Mouse (Mus musculus): Measurements from ENCODE around the gene Aldh1a1. TPM values are rescaled to one million over a fixed set of nuclear protein-coding genes. Genes with fewer than 3 reads are reported as not detected.

The Aldh1a1 gene
- polyA plus RNA-seq, 1 experiment, result 4.7 TPM

DNA sequence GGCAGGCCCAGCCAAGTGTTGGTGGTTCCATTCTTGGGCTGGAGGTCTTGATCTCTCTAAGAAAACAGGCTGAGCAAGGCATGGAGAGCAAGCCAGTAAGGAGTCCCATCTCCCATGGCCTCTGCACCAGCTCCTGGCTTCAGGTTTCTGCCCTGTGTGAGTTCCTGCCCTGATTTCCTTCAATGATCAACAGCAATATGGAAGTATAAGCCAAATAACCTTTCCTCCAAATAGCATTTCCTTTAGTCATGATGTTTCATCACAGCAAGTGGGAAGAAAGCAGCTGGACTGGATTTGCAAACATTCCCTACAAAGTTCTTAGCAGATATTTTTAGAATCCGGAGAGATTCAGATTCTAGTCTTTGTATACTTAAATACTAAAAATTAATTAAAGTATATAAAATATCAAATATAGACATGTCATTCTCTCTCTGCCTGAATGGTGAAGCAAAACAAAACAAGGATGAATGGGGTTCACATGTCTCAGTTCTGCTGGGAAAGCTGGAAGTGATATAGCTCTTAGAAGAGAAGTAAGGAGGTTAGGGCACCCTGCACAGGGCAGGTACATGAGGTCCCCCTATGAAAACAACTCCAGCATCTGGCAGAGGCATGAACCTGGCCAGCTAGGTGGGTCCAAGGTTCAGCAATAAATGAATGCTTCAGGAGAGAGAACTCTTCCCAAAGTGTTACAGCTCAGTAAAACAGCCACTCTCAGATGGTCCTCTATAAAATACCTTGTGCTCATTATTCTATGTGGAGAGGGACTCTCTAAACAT lies 37.6 kb downstream of the Aldh1a1 start:
- TF ChIP-seq CTCF (conservative IDR thresholded peaks at IDR 0.05; ENCODE audit: insufficient read depth, insufficient read length, low read depth, low read length) (no peak), POLR2A (IDR thresholded peaks at IDR 0.05; ENCODE audit: low read depth, low read length) (no peak)
- Histone ChIP-seq H3K4me1 (ENCODE audit: control insufficient read depth, insufficient read depth, low read length) (peaks cover 6% of the 10 kb centered on the region; the same call in 1 of the 2 replicates), H3K27ac (ENCODE audit: insufficient read depth, low read depth, low read length) (peak overlapping the region; percentile 90), H3K27me3 (replicated peaks; ENCODE audit: control insufficient read depth, insufficient read depth, low read length) (no peaks in the 10 kb centered on the region), H3K36me3 (ENCODE audit: control insufficient read depth, insufficient read depth, low read length) (no peaks in the 10 kb centered on the region), H3K4me3 (ENCODE audit: insufficient read depth, low read depth, low read length) (no peak overlapping the region)
- peak; percentile 83 for DNase-seq
- WGBS, result 44% methylated on average over 1 of the region's 1 CpGs

DNA sequence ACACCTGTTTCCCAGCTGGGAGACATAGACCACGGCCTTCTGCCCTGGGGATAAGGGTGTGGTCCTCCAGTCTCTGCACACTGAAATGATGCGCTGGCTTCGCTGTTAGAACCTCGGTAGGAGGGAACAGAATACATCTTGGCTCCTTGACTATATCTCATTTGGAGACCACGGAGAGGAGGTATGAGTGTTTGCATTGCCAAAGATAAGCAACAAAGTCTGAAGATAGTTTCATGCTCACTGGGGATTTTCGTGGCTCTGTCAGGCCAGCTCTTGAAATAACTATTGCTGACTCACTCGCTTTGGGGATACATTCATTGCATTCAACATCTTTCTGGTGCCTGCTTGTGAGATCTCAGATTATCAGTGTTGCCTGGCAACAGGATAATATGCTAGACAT lies 44.0 kb downstream of the Aldh1a1 start:
- no peaks in the 10 kb centered on the region for H3K36me3 ChIP-seq (ENCODE audit: control insufficient read depth, insufficient read depth, low read length)
- 79% methylated on average over 7 of the region's 7 CpGs for WGBS
- no peaks in the 10 kb centered on the region for H3K27me3 ChIP-seq (replicated peaks; ENCODE audit: control insufficient read depth, insufficient read depth, low read length)
- TF ChIP-seq POLR2A (IDR thresholded peaks at IDR 0.05; ENCODE audit: low read depth, low read length), result no peak
- no peak for TF ChIP-seq CTCF (conservative IDR thresholded peaks at IDR 0.05; ENCODE audit: insufficient read depth, insufficient read length, low read depth, low read length)
- DNase-seq, result no peak
- no peak overlapping the region for H3K27ac ChIP-seq (ENCODE audit: insufficient read depth, low read depth, low read length)
- H3K4me3 ChIP-seq (ENCODE audit: insufficient read depth, low read depth, low read length), result no peak overlapping the region
- no peaks in the 10 kb centered on the region for H3K4me1 ChIP-seq (ENCODE audit: control insufficient read depth, insufficient read depth, low read length)

DNA sequence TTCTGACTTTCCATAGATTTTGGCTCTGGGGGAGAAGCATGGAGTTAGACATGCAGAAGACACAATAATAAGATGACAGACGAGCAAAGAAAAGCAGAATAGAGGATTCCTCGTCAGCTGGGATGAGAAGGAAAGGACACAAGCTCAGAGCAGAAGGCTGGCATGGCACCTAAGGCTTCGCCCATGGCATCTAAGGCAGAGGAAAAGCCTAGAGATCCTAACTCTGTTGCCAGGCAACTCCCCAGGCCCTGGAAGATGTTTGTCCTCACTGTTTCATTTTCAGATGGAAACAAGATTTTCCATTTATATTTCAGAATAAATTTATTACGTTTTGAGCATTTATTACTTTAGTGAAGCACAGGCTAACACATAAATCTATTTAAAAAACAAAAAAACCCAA lies 48.5 kb downstream of the Aldh1a1 start:
- Histone ChIP-seq H3K4me3 (ENCODE audit: insufficient read depth, low read depth, low read length) (no peak overlapping the region), H3K4me1 (ENCODE audit: control insufficient read depth, insufficient read depth, low read length) (no peaks in the 10 kb centered on the region), H3K27ac (ENCODE audit: insufficient read depth, low read depth, low read length) (no peak overlapping the region), H3K36me3 (ENCODE audit: control insufficient read depth, insufficient read depth, low read length) (no peaks in the 10 kb centered on the region), H3K27me3 (replicated peaks; ENCODE audit: control insufficient read depth, insufficient read depth, low read length) (no peaks in the 10 kb centered on the region)
- no peak for DNase-seq
- 61% methylated on average over 4 of the region's 4 CpGs for WGBS
- no peak for TF ChIP-seq CTCF (conservative IDR thresholded peaks at IDR 0.05; ENCODE audit: insufficient read depth, insufficient read length, low read depth, low read length)
- no peak for TF ChIP-seq POLR2A (IDR thresholded peaks at IDR 0.05; ENCODE audit: low read depth, low read length)

DNA sequence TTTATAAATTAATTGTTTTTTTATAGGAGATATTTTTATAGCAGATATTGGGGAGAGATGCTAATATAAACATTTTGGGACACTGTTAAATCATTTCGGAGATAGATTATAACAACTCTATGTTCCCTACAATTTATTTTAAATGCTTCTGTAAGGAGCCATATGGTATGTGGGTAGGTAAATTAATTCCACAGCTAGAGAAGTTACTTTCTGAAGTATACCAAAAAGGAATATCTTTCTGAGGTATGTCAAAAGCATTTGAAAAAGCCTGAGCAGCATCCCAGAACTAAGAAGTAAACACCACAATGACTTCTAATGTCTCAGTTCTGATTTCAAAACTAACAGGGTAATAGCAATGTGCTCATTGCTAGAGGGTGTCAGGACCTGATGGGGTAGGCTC lies 49.4 kb downstream of the Aldh1a1 start:
- TF ChIP-seq CTCF (conservative IDR thresholded peaks at IDR 0.05; ENCODE audit: insufficient read depth, insufficient read length, low read depth, low read length), result no peak
- no peak for TF ChIP-seq POLR2A (IDR thresholded peaks at IDR 0.05; ENCODE audit: low read depth, low read length)
- no peak for DNase-seq
- WGBS, result 86% methylated on average over 1 of the region's 1 CpGs
- H3K4me1 ChIP-seq (ENCODE audit: control insufficient read depth, insufficient read depth, low read length), result no peaks in the 10 kb centered on the region
- no peak overlapping the region for H3K4me3 ChIP-seq (ENCODE audit: insufficient read depth, low read depth, low read length)
- no peaks in the 10 kb centered on the region for H3K27me3 ChIP-seq (replicated peaks; ENCODE audit: control insufficient read depth, insufficient read depth, low read length)
- H3K27ac ChIP-seq (ENCODE audit: insufficient read depth, low read depth, low read length), result no peak overlapping the region
- H3K36me3 ChIP-seq (ENCODE audit: control insufficient read depth, insufficient read depth, low read length), result no peaks in the 10 kb centered on the region

DNA sequence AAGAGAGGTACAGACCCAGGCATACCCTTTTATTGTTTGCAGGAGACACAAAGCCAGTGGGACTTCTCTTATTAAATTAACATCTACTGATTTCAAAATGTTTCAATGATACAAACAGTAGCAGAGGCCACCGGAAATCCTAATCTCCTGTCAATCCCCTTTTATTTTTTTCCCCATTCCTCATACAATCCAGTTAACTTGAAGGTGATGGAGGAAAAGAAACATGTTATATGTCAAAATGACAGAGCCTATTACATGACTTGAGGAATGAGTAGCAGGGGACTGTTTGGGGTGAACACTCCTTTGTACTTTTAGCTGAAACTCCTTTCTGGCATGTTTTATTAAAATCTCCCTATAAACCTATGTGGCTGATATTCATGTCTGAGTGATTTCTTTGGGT lies 51.3 kb downstream of the Aldh1a1 start:
- TF ChIP-seq CTCF (conservative IDR thresholded peaks at IDR 0.05; ENCODE audit: insufficient read depth, insufficient read length, low read depth, low read length) (no peak), POLR2A (IDR thresholded peaks at IDR 0.05; ENCODE audit: low read depth, low read length) (no peak)
- Histone ChIP-seq H3K27me3 (replicated peaks; ENCODE audit: control insufficient read depth, insufficient read depth, low read length) (no peaks in the 10 kb centered on the region), H3K36me3 (ENCODE audit: control insufficient read depth, insufficient read depth, low read length) (no peaks in the 10 kb centered on the region), H3K27ac (ENCODE audit: insufficient read depth, low read depth, low read length) (no peak overlapping the region), H3K4me1 (ENCODE audit: control insufficient read depth, insufficient read depth, low read length) (no peaks in the 10 kb centered on the region), H3K4me3 (ENCODE audit: insufficient read depth, low read depth, low read length) (no peak overlapping the region)
- 75% methylated on average over 1 of the region's 1 CpGs for WGBS
- DNase-seq, result no peak

DNA sequence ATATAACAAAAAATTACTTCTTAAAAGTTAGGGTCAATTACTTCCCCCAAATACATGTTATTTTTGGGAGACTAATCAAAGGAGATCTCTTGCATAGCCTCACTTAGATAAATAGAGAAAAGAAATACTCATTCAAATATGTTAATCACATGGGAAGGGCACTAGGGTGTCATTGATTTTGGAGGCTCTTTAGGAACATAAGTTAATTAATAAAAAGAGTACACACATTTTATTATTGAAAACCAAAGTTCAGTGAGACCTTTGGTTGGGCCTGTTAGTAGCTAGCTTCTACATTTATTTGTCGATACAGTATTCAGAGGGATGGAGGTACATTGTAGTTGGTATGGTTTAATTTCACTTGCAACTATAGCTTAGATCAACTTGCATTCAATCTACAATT lies 52.4 kb downstream of the Aldh1a1 start:
- H3K4me3 ChIP-seq (ENCODE audit: insufficient read depth, low read depth, low read length), result no peak overlapping the region
- no peak overlapping the region for H3K27ac ChIP-seq (ENCODE audit: insufficient read depth, low read depth, low read length)
- no peak for DNase-seq
- H3K27me3 ChIP-seq (replicated peaks; ENCODE audit: control insufficient read depth, insufficient read depth, low read length), result no peaks in the 10 kb centered on the region
- TF ChIP-seq POLR2A (IDR thresholded peaks at IDR 0.05; ENCODE audit: low read depth, low read length) (no peak), CTCF (conservative IDR thresholded peaks at IDR 0.05; ENCODE audit: insufficient read depth, insufficient read length, low read depth, low read length) (no peak)
- 86% methylated on average over 1 of the region's 1 CpGs for WGBS
- no peaks in the 10 kb centered on the region for H3K36me3 ChIP-seq (ENCODE audit: control insufficient read depth, insufficient read depth, low read length)
- H3K4me1 ChIP-seq (ENCODE audit: control insufficient read depth, insufficient read depth, low read length), result no peaks in the 10 kb centered on the region

DNA sequence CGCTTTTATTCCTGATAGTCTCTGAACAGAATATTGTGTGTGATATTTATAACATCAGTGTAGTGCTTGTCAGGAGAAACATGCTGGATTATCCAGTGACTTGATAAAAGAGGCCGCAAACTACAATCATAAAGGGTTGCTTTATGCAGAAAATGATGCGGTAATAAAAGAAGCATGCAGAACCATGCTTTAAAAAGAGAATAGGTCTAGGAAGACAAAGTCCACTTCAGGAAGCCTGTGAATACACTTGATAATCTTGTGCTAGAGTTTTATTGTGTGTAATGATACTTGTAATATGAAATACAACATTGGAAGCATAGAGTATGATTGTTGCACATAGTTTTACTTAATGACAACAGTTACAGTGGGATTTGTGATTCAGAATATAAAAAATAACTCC lies 54.5 kb downstream of the Aldh1a1 start:
- no peak overlapping the region for H3K4me3 ChIP-seq (ENCODE audit: insufficient read depth, low read depth, low read length)
- no peaks in the 10 kb centered on the region for H3K36me3 ChIP-seq (ENCODE audit: control insufficient read depth, insufficient read depth, low read length)
- no peaks in the 10 kb centered on the region for H3K27me3 ChIP-seq (replicated peaks; ENCODE audit: control insufficient read depth, insufficient read depth, low read length)
- no peaks in the 10 kb centered on the region for H3K4me1 ChIP-seq (ENCODE audit: control insufficient read depth, insufficient read depth, low read length)
- H3K27ac ChIP-seq (ENCODE audit: insufficient read depth, low read depth, low read length), result no peak overlapping the region
- TF ChIP-seq POLR2A (IDR thresholded peaks at IDR 0.05; ENCODE audit: low read depth, low read length) (no peak), CTCF (conservative IDR thresholded peaks at IDR 0.05; ENCODE audit: insufficient read depth, insufficient read length, low read depth, low read length) (no peak)
- 93% methylated on average over 3 of the region's 3 CpGs for WGBS
- DNase-seq, result no peak

Data from kidney, adult 2 months (tissue).